11 mouse cellular contexts compared by ENCODE assay signal in genomic region chr2:26447451-26447850, GRCm38 (mm10). TPM values are rescaled to one million over a fixed set of nuclear protein-coding genes. Genes with fewer than 3 reads are reported as not detected.
DNase-seq lines count a peak whose midpoint lies in the region; ATAC-seq and TF ChIP-seq lines count a peak whose summit lies in the region.
"Had no signal": no experiment of that assay in that cellular context is flagged by ENCODE, and none has a peak within 500 bp of the region (broad histone marks: within the 10 kb centered on the region; RNA-seq: fewer than 3 reads in every experiment).

No protein-coding gene starts in this region.

- H3K27ac ChIP-seq in heart, embryonic 14.5 days (replicated peaks in 1 of 2; ENCODE audit: control insufficient read depth in 1 of 2, insufficient read depth in 1 of 2, low read depth in 2 of 2, low read length in 2 of 2), result no peak overlapping the region
- no peak overlapping the region for H3K27ac ChIP-seq in embryonic fibroblast, embryonic 13.5 days (ENCODE audit: insufficient read depth, low read length)

- no peak for TF ChIP-seq CTCF in embryonic fibroblast, embryonic 13.5 days (IDR thresholded peaks at IDR 0.05; ENCODE audit: borderline replicate concordance, insufficient read depth, low read length)

- H3K9me3 ChIP-seq in heart, embryonic 14.5 days (ENCODE audit: control insufficient read depth, low read length), result no peaks in the 10 kb centered on the region
- no peaks in the 10 kb centered on the region for H3K9me3 ChIP-seq in megakaryocyte, embryonic 14.5 days

- intact Hi-C loops in heart, postnatal 14 days (cut with DNase I), result loop anchor here (10.0 kb wide), 1 partner anchor 457 kb away; the partner anchor contains the start of gene Surf6

- WGBS in heart, embryonic 14.5 days, result 64% methylated on average over 1 of the region's 1 CpGs

- no peak for DNase-seq in heart, postnatal 14 days
- peak; percentile 29 for DNase-seq in naive thymus-derived CD4-positive, alpha-beta T cell, adult 2 months (ENCODE audit: low read depth)
- no peak for DNase-seq in frontal cortex, postnatal 25 days (ENCODE audit: low spot score in 2 of 2)
- DNase-seq: adrenal gland, postnatal 10 days; lung, postnatal 14 days; thymus, postnatal 36 days had no signal

- no peak for TF ChIP-seq POLR2A in embryonic fibroblast, embryonic 13.5 days (IDR thresholded peaks at IDR 0.05; ENCODE audit: low read depth, low read length)

- peaks cover 8 to 35% of the 10 kb centered on the region in 2 experiments for H3K4me1 ChIP-seq in heart, embryonic 14.5 days (ENCODE audit: control insufficient read depth in 2 of 2, insufficient read depth in 2 of 2, low read length in 2 of 2)
- H3K4me1 ChIP-seq in megakaryocyte, embryonic 14.5 days, result peaks cover 72% of the 10 kb centered on the region
- H3K4me1 ChIP-seq in embryonic fibroblast, embryonic 13.5 days (ENCODE audit: control insufficient read depth, insufficient read depth, low read length), result no peaks in the 10 kb centered on the region; the same call in 1 of the 2 replicates

- H3K27me3 ChIP-seq in heart, embryonic 14.5 days (ENCODE audit: control insufficient read depth, insufficient read depth, low read length), result no peaks in the 10 kb centered on the region
- H3K27me3 ChIP-seq in megakaryocyte, embryonic 14.5 days (replicated peaks), result no peaks in the 10 kb centered on the region

- no peaks in the 10 kb centered on the region for H3K36me3 ChIP-seq in heart, embryonic 14.5 days (ENCODE audit: control insufficient read depth, insufficient read depth, low read length)
- peaks cover 52% of the 10 kb centered on the region for H3K36me3 ChIP-seq in megakaryocyte, embryonic 14.5 days (replicated peaks; ENCODE audit: low read length)

- no peak overlapping the region for H3K4me3 ChIP-seq in heart, embryonic 14.5 days (ENCODE audit: control insufficient read depth in 1 of 2, insufficient read depth in 1 of 2, low read depth in 1 of 2, low read length in 2 of 2)
- peak overlapping the region; percentile 64 for H3K4me3 ChIP-seq in megakaryocyte, embryonic 14.5 days (replicated peaks)
- H3K4me3 ChIP-seq in embryonic fibroblast, embryonic 13.5 days (ENCODE audit: insufficient read depth, low read length), result peak overlapping the region; percentile 65; the same call in 1 of the 2 replicates

- 0 out of 2 replicates have a peak overlapping the region, but pooled peaks have one; percentile 86 for H3K9ac ChIP-seq in heart, embryonic 14.5 days (ENCODE audit: low read length)

- peak overlapping the region; percentile 92; the same call in 1 of the 2 replicates for H3K4me2 ChIP-seq in heart, embryonic 14.5 days (ENCODE audit: low read length)

- no peak for ATAC-seq in heart, embryonic 14.5 days (ENCODE audit: insufficient number of reproducible peaks, insufficient read depth, low FRiP score, low read depth)
- ATAC-seq in megakaryocyte, adult 5-6 weeks (ENCODE audit: poor library complexity, severe bottlenecking), result no peak
- ATAC-seq: hindbrain, embryonic 16.5 days had no signal

RNA-seq across cellular contexts. Expression of gene Sec16a, which starts 2.4 kb away (rescaled TPM):
- polyA plus RNA-seq in heart, embryonic 14.5 days (2014; fragmentation: Nextera tagmentation; extraction: Ambion mirVana), result 19.4 TPM in 2 replicates
- total RNA-seq in heart, postnatal 14 days (2021), result 10 to 100 TPM; 37.4 to 40.5 TPM
- 7.6 and 26.1 TPM in 2 replicates for polyA plus RNA-seq in megakaryocyte, embryonic 14.5 days (2012; ENCODE audit: insufficient read depth, low replicate concordance)
- 41.6 and 43.9 TPM in 2 replicates for total RNA-seq in megakaryocyte, adult 5-6 weeks (2015)
- 31.1 and 34.6 TPM in 2 replicates for total RNA-seq in megakaryocyte, adult 5-6 weeks (2017)
- polyA plus RNA-seq in embryonic fibroblast, embryonic 13.5 days (2011; ENCODE audit: insufficient read length, low read depth, missing spikeins), result 59.4 and 70.1 TPM in 2 replicates

RNA-seq across cellular contexts. Expression of gene Inpp5e, which starts 38.4 kb away (rescaled TPM):
- polyA plus RNA-seq in heart, embryonic 14.5 days (2014; fragmentation: Nextera tagmentation; extraction: Ambion mirVana), result 13.3 and 16.7 TPM in 2 replicates
- 10 to 100 TPM; 15.6 to 15.9 TPM for total RNA-seq in heart, postnatal 14 days (2021)
- polyA plus RNA-seq in megakaryocyte, embryonic 14.5 days (2012; ENCODE audit: insufficient read depth, low replicate concordance), result 6.3 and 18.1 TPM in 2 replicates
- total RNA-seq in megakaryocyte, adult 5-6 weeks (2015), result 13.2 and 17.0 TPM in 2 replicates
- total RNA-seq in megakaryocyte, adult 5-6 weeks (2017), result 7.8 and 10.4 TPM in 2 replicates
- 11.6 and 17.1 TPM in 2 replicates for polyA plus RNA-seq in embryonic fibroblast, embryonic 13.5 days (2011; ENCODE audit: insufficient read length, low read depth, missing spikeins)

RNA-seq across cellular contexts. Expression of gene Pmpca, which starts 58.3 kb away (rescaled TPM):
- polyA plus RNA-seq in heart, embryonic 14.5 days (2014; fragmentation: Nextera tagmentation; extraction: Ambion mirVana), result 108 and 111 TPM in 2 replicates
- total RNA-seq in heart, postnatal 14 days (2021), result 100 to 1,000 TPM; 118 to 121 TPM
- 110 and 172 TPM in 2 replicates for polyA plus RNA-seq in megakaryocyte, embryonic 14.5 days (2012; ENCODE audit: insufficient read depth, low replicate concordance)
- 26.4 and 27.1 TPM in 2 replicates for total RNA-seq in megakaryocyte, adult 5-6 weeks (2015)
- total RNA-seq in megakaryocyte, adult 5-6 weeks (2017), result 35.0 and 38.5 TPM in 2 replicates
- polyA plus RNA-seq in embryonic fibroblast, embryonic 13.5 days (2011; ENCODE audit: insufficient read length, low read depth, missing spikeins), result 100 and 101 TPM in 2 replicates

RNA-seq across cellular contexts. Expression of gene Entr1, which starts 58.3 kb away (rescaled TPM):
- polyA plus RNA-seq in heart, embryonic 14.5 days (2014; fragmentation: Nextera tagmentation; extraction: Ambion mirVana), result 67.7 and 75.6 TPM in 2 replicates
- 10 to 100 TPM; 55.4 to 58.6 TPM for total RNA-seq in heart, postnatal 14 days (2021)
- polyA plus RNA-seq in megakaryocyte, embryonic 14.5 days (2012; ENCODE audit: insufficient read depth, low replicate concordance), result 10.0 and 30.9 TPM in 2 replicates
- 62.2 and 76.5 TPM in 2 replicates for total RNA-seq in megakaryocyte, adult 5-6 weeks (2015)
- 60.4 and 63.4 TPM in 2 replicates for total RNA-seq in megakaryocyte, adult 5-6 weeks (2017)
- polyA plus RNA-seq in embryonic fibroblast, embryonic 13.5 days (2011; ENCODE audit: insufficient read length, low read depth, missing spikeins), result 75.7 and 76.1 TPM in 2 replicates

Comparison
In these comparisons a context has a peak if more than half of its experiments do, and no peak if none do; other contexts are left out.
1. H3K4me3 ChIP-seq: peak in megakaryocyte, embryonic 14.5 days (single experiment) and embryonic fibroblast, embryonic 13.5 days (single experiment); none in heart, embryonic 14.5 days (0 of 2).